Mouse (Mus musculus) E14TG2a.4 (cell line): ENCODE measurements around the gene Atf3.

ENCODE experiments used
- CTCF ChIP-seq: conservative IDR thresholded peaks from 2 replicates; pipeline ENCODE4 v1.5.1; 2014; ENCODE audit warnings: low read length
- NANOG ChIP-seq: IDR thresholded peaks from 2 replicates; pipeline ENCODE4 v1.6.1; 2014; ENCODE audit warnings: borderline replicate concordance, low read length, mixed read lengths

- TF ChIP-seq CTCF: no peak
- no peak for TF ChIP-seq NANOG
Observed at GRCm38 (mm10) chr1:191179846-191180245, 38.0 kb downstream of the Atf3 start.
